Mouse (Mus musculus) adrenal gland, postnatal 25 days (tissue): ENCODE measurements around the gene Cs. TPM values are rescaled to one million over a fixed set of nuclear protein-coding genes. Genes with fewer than 3 reads are reported as not detected.
A peak's percentile ranks its signal among the peaks of the same experiment; 100 is the strongest.

ENCODE experiments used
- DNase-seq: peaks from one replicate; pipeline ENCODE4 v3.0.0; 2021; ENCODE audit warnings: mixed read lengths
- microRNA-seq, 2 experiments: library from miRNA; unstranded; fragments of <30 nt; microRNA quantifications; one replicate each; pipeline ENCODE4 v1.2.0; 2021
- total RNA-seq: library from RNA; stranded (reverse); gene quantifications from 2 replicates; pipeline ENCODE4 v1.2.3, GENCODE M21; 2021

Cs gene
- total RNA-seq, 1 experiment from 2014 or later = 287 TPM

- peak; percentile 95 for DNase-seq
These were observed 72.4 kb downstream of the Cs start for GRCm38 (mm10) chr10:128409692-128410559.

- DNase-seq = no peak
These were observed 73.0 kb downstream of the Cs start for GRCm38 (mm10) chr10:128410560-128410845.

- DNase-seq = peak; percentile 96
These were observed 73.9 kb downstream of the Cs start, which contains the start of the genes Nabp2 and Rnf41 for GRCm38 (mm10) chr10:128411211-128412054. Gene Nabp2 (minus strand): TSS chr10:128411492. Gene Rnf41 (plus strand): TSS chr10:128411657.

- peak; percentile 49 for DNase-seq
These were observed 74.5 kb downstream of the Cs start for GRCm38 (mm10) chr10:128412055-128412381.

Small RNA genes within 50 kb of the gene (microRNA-seq; reads per million reads assigned to microRNA genes)
- gene Gm25361 = 0 reads per million in 2 experiments
- 0 reads per million in 2 experiments for gene Gm26308
- 0 to 0.69 reads per million in 2 experiments for gene Mir6914
- 0.34 to 1.4 reads per million in 2 experiments for gene Mir6915

Other genes starting within 250 kb of the Cs start
- 52.2 and 73.2 TPM in 2 replicates for gene Baz2a, start 246.2 kb upstream of the Cs start, total RNA-seq
- gene Rbms2, start 157.4 kb upstream of the Cs start, total RNA-seq = 84.6 and 85.7 TPM in 2 replicates
- gene Gls2, start 143.3 kb upstream of the Cs start, total RNA-seq = 1.3 and 5.5 TPM in 2 replicates
- gene Spryd4, start 125.9 kb upstream of the Cs start, total RNA-seq = 15.3 and 18.0 TPM in 2 replicates
- gene Mip, start 111.9 kb upstream of the Cs start, total RNA-seq = not detected in 2 replicates
- 14.1 and 20.7 TPM in 2 replicates for gene Timeless, start 105.7 kb upstream of the Cs start, total RNA-seq
- gene Apon, start 83.6 kb upstream of the Cs start, total RNA-seq = 0.30 and 2.8 TPM in 2 replicates
- 9.7 and 10.0 TPM in 2 replicates for gene Apof, start 69.1 kb upstream of the Cs start, total RNA-seq
- 37.2 and 52.6 TPM in 2 replicates for gene Stat2, start 67.2 kb upstream of the Cs start, total RNA-seq
- not detected in 2 replicates for gene Il23a, start 39.0 kb upstream of the Cs start, total RNA-seq
- 28.9 and 32.7 TPM in 2 replicates for gene Pan2, start 34.4 kb upstream of the Cs start, total RNA-seq
- 164 and 206 TPM in 2 replicates for gene Cnpy2, start 15.3 kb upstream of the Cs start, total RNA-seq
- gene Coq10a, start 31.3 kb downstream of the Cs start, total RNA-seq = 74.4 and 80.2 TPM in 2 replicates
- 72.3 and 75.1 TPM in 2 replicates for gene Ankrd52, start 39.4 kb downstream of the Cs start, total RNA-seq
- not detected in 2 replicates for gene Slc39a5, start 63.5 kb downstream of the Cs start, total RNA-seq
- 74.6 and 75.0 TPM in 2 replicates for gene Nabp2, start 73.8 kb downstream of the Cs start, total RNA-seq
- gene Rnf41, start 73.9 kb downstream of the Cs start, total RNA-seq = 35.9 and 44.4 TPM in 2 replicates
- 107 and 125 TPM in 2 replicates for gene Smarcc2, start 121.5 kb downstream of the Cs start, total RNA-seq
- gene Myl6, start 156.4 kb downstream of the Cs start, total RNA-seq = 791 and 820 TPM in 2 replicates
- 5.0 and 6.9 TPM in 2 replicates for gene Myl6b, start 161.0 kb downstream of the Cs start, total RNA-seq
- 18.1 and 22.9 TPM in 2 replicates for gene Esyt1, start 188.1 kb downstream of the Cs start, total RNA-seq
- gene Zc3h10, start 210.0 kb downstream of the Cs start, total RNA-seq = 9.1 and 13.6 TPM in 2 replicates
- 2,617 and 2,671 TPM in 2 replicates for gene Rpl41, start 211.6 kb downstream of the Cs start, total RNA-seq
- gene Pa2g4, start 228.3 kb downstream of the Cs start, total RNA-seq = 83.8 and 97.6 TPM in 2 replicates